Mouse (Mus musculus): ENCODE results near the gene Daam1. TPM values are rescaled to one million over a fixed set of nuclear protein-coding genes. Genes with fewer than 3 reads are reported as not detected.

Daam1 gene
- polyA plus RNA-seq, 1 experiment from 2014 or later = 41.2 TPM

DNA sequence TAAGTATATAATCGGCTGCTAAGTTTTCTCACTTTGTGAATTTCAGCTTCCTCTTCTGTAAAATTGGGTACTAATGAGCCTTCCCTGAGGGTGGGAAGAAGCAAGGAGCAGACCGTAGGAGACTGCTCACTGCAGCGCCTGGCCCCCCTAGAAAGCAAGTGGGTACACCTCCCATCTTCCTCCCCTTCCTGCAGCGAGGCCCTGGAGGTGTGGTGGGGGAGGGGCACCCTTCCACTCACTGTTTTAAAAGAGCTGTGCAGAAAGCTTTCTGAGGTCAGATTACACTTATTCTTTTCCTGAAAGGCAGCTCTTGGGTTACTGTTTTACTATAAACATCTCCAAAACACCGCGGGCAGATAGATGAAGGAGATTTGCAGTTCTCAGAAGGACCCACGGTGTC lies 34.4 kb upstream of the Daam1 start:
- no peaks in the 10 kb centered on the region for H3K27me3 ChIP-seq (ENCODE audit: control insufficient read depth, insufficient read depth, low read length)
- H3K4me1 ChIP-seq (replicated peaks; ENCODE audit: control insufficient read depth, insufficient read depth, low read length) = no peaks in the 10 kb centered on the region
- H3K9ac ChIP-seq = no peak overlapping the region
- no peak overlapping the region for H3K27ac ChIP-seq
- 9% methylated on average over 7 of the region's 7 CpGs for WGBS
- ATAC-seq (ENCODE audit: low FRiP score) (no peak), DNase-seq (ENCODE audit: low spot score) (no peak)
- H3K4me3 ChIP-seq (replicated peaks; ENCODE audit: low read length) = no peak overlapping the region
- no peaks in the 10 kb centered on the region for H3K36me3 ChIP-seq (replicated peaks; ENCODE audit: control insufficient read depth, insufficient read depth)
- H3K9me3 ChIP-seq (ENCODE audit: control insufficient read depth, low read length) = no peaks in the 10 kb centered on the region
- no peak overlapping the region for H3K4me2 ChIP-seq (replicated peaks)

DNA sequence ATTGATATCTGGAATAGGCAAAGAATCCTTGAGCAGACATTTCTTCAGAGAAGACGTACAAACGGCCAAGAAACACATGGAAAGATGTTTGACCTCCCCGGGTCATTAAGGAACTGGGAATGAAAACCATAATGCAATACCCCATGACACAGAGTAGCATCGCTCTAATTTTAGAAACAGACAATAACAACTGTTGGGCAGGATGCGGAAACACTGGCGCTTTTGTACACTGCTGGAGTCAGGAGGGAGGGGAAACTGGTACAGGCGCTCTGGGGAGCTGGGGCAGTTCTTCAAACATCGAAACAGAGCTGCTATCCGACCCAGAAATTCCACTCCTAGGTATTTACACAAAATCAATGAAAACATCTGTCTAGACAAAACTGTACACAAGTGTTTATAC lies 23.6 kb upstream of the Daam1 start:
- H3K4me3 ChIP-seq (replicated peaks; ENCODE audit: low read length) = no peak overlapping the region
- H3K27ac ChIP-seq = no peak overlapping the region
- no peaks in the 10 kb centered on the region for H3K36me3 ChIP-seq (replicated peaks; ENCODE audit: control insufficient read depth, insufficient read depth)
- DNase-seq (ENCODE audit: low spot score) (no peak), ATAC-seq (ENCODE audit: low FRiP score) (no peak)
- H3K27me3 ChIP-seq (ENCODE audit: control insufficient read depth, insufficient read depth, low read length) = no peaks in the 10 kb centered on the region
- 79% methylated on average over 9 of the region's 9 CpGs for WGBS
- H3K4me2 ChIP-seq (replicated peaks) = no peak overlapping the region
- no peaks in the 10 kb centered on the region for H3K9me3 ChIP-seq (ENCODE audit: control insufficient read depth, low read length)
- H3K4me1 ChIP-seq (replicated peaks; ENCODE audit: control insufficient read depth, insufficient read depth, low read length) = no peaks in the 10 kb centered on the region
- no peak overlapping the region for H3K9ac ChIP-seq

DNA sequence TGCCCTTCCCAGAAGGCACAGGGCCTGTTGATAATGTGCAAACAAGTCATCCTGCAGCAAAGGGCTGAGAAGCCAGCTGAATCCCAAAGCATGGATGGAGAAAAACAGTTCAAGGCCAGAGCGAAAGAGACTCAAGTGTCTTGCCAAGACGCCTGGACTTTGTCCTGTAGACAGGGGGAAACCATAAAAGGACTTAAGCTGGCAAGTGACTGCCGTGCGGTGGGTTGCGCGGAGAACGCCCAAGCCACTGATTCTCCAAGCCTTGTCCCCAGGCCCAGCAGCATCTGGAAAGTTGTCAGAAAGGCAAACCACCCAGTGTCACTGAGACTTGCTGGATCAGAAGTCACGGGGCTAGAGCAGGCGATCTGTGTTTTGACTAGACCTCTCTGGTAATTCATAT lies 22.2 kb upstream of the Daam1 start:
- Histone ChIP-seq H3K4me3 (replicated peaks; ENCODE audit: low read length) (no peak overlapping the region), H3K27ac (no peak overlapping the region), H3K36me3 (replicated peaks; ENCODE audit: control insufficient read depth, insufficient read depth) (no peaks in the 10 kb centered on the region), H3K9ac (no peak overlapping the region), H3K27me3 (ENCODE audit: control insufficient read depth, insufficient read depth, low read length) (no peaks in the 10 kb centered on the region), H3K4me1 (replicated peaks; ENCODE audit: control insufficient read depth, insufficient read depth, low read length) (no peaks in the 10 kb centered on the region), H3K9me3 (ENCODE audit: control insufficient read depth, low read length) (no peaks in the 10 kb centered on the region), H3K4me2 (replicated peaks) (no peak overlapping the region)
- ATAC-seq (ENCODE audit: low FRiP score) (no peak), DNase-seq (ENCODE audit: low spot score) (no peak)
- WGBS = 95% methylated on average over 9 of the region's 9 CpGs

DNA sequence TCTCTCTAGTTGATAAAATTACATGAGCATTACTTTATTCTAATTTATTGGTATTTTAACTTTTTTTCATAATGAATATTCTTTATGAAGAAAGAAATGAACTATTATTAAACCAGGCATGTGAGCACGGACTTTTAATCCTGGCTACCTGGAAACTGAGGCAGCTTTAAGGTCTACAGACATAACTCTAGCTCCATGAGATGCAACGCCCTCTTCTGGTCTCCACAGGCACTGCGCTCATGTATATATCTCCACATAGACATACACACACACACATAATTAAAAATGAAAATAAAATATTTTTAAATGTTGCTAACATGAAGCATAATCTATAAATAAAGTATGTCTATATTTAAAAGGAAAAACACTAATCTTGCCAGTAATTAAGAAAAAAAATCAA lies 21.3 kb upstream of the Daam1 start:
- no peaks in the 10 kb centered on the region for H3K36me3 ChIP-seq (replicated peaks; ENCODE audit: control insufficient read depth, insufficient read depth)
- H3K9ac ChIP-seq = no peak overlapping the region
- no peaks in the 10 kb centered on the region for H3K9me3 ChIP-seq (ENCODE audit: control insufficient read depth, low read length)
- no peak overlapping the region for H3K4me2 ChIP-seq (replicated peaks)
- DNase-seq (ENCODE audit: low spot score) (no peak), ATAC-seq (ENCODE audit: low FRiP score) (no peak)
- H3K27me3 ChIP-seq (ENCODE audit: control insufficient read depth, insufficient read depth, low read length) = no peaks in the 10 kb centered on the region
- WGBS = 87% methylated on average over 3 of the region's 3 CpGs
- H3K4me1 ChIP-seq (replicated peaks; ENCODE audit: control insufficient read depth, insufficient read depth, low read length) = no peaks in the 10 kb centered on the region
- H3K4me3 ChIP-seq (replicated peaks; ENCODE audit: low read length) = no peak overlapping the region
- no peak overlapping the region for H3K27ac ChIP-seq

DNA sequence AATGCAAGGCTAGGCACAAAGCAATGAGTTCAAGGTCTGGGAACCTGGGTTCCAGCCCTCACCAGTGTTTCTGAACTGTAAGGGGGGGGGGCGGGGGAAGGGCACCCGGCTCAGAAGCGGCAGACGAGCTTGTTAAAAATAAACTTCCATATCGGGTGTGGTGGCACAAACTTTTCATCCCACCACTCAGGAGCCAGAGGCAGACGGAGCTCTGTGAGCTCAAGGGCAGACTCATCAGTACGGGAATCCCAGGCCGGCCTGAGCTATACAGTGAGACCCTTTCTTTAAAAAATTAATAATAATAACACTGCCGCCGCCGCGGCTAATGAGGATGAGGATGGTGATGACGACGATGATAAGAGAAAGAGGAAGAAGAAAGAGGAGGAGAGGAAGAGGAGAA lies 18.3 kb upstream of the Daam1 start:
- no peaks in the 10 kb centered on the region for H3K36me3 ChIP-seq (replicated peaks; ENCODE audit: control insufficient read depth, insufficient read depth)
- H3K27ac ChIP-seq = no peak overlapping the region
- WGBS = 92% methylated on average over 14 of the region's 14 CpGs

DNA sequence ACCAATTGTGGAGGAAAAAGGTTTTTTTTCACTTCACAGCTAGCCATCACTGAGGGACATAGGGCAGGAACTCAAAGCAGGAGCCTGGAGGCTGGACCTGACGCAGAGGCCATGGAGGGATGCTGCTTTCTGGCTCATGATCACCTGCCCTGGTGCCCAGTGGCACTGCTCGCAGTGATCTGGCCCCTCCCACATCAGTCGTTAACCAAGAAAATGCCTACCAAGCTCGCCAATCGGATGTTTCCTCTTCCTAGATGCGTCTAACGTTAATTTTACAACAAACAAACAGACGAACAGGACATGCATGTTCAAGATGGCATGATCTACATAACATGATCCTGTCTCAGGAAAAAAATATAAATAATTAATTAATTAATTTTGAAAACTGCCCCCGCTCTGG lies 17.6 kb upstream of the Daam1 start:
- ATAC-seq (ENCODE audit: low FRiP score) (no peak), DNase-seq (ENCODE audit: low spot score) (no peak)
- Histone ChIP-seq H3K9me3 (ENCODE audit: control insufficient read depth, low read length) (no peaks in the 10 kb centered on the region), H3K4me1 (replicated peaks; ENCODE audit: control insufficient read depth, insufficient read depth, low read length) (no peaks in the 10 kb centered on the region), H3K36me3 (replicated peaks; ENCODE audit: control insufficient read depth, insufficient read depth) (no peaks in the 10 kb centered on the region), H3K27ac (no peak overlapping the region), H3K27me3 (ENCODE audit: control insufficient read depth, insufficient read depth, low read length) (no peaks in the 10 kb centered on the region), H3K9ac (no peak overlapping the region), H3K4me2 (replicated peaks) (no peak overlapping the region), H3K4me3 (replicated peaks; ENCODE audit: low read length) (no peak overlapping the region)
- WGBS = 86% methylated on average over 9 of the region's 9 CpGs

More for the DNA sequence above, 18.3 kb upstream of the Daam1 start:
- no peak for ATAC-seq (ENCODE audit: low FRiP score)
- Histone ChIP-seq H3K4me3 (replicated peaks; ENCODE audit: low read length) (no peak overlapping the region), H3K9ac (no peak overlapping the region), H3K4me1 (replicated peaks; ENCODE audit: control insufficient read depth, insufficient read depth, low read length) (no peaks in the 10 kb centered on the region), H3K9me3 (ENCODE audit: control insufficient read depth, low read length) (no peaks in the 10 kb centered on the region), H3K4me2 (replicated peaks) (no peak overlapping the region), H3K27me3 (ENCODE audit: control insufficient read depth, insufficient read depth, low read length) (no peaks in the 10 kb centered on the region)
- no peak for DNase-seq (ENCODE audit: low spot score)

DNA sequence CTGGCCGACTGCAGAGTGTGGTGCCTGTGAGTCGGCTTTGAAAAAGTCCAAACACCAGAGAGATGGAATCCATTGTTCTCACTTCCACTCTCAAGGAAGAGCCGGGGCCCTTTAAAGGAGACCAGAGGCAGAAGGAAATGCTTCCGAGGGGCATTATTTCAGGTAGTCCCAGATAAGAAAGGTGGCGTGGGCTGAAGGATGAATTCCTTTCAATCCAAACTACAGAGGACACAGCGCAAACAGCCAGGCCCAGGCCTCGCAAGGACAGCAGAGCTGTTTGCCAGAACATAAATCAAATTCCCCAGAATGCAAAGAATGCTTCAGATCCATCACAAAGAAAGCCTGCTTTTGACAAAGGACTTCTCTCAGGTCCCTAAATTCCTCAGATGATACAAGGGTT lies 17.1 kb upstream of the Daam1 start:
- DNase-seq (ENCODE audit: low spot score) (no peak), ATAC-seq (ENCODE audit: low FRiP score) (no peak)
- Histone ChIP-seq H3K4me3 (replicated peaks; ENCODE audit: low read length) (no peak overlapping the region), H3K27me3 (ENCODE audit: control insufficient read depth, insufficient read depth, low read length) (no peaks in the 10 kb centered on the region), H3K27ac (no peak overlapping the region), H3K9me3 (ENCODE audit: control insufficient read depth, low read length) (no peaks in the 10 kb centered on the region), H3K4me2 (replicated peaks) (no peak overlapping the region), H3K36me3 (replicated peaks; ENCODE audit: control insufficient read depth, insufficient read depth) (no peaks in the 10 kb centered on the region), H3K9ac (no peak overlapping the region), H3K4me1 (replicated peaks; ENCODE audit: control insufficient read depth, insufficient read depth, low read length) (no peaks in the 10 kb centered on the region)
- WGBS = 29% methylated on average over 7 of the region's 7 CpGs

DNA sequence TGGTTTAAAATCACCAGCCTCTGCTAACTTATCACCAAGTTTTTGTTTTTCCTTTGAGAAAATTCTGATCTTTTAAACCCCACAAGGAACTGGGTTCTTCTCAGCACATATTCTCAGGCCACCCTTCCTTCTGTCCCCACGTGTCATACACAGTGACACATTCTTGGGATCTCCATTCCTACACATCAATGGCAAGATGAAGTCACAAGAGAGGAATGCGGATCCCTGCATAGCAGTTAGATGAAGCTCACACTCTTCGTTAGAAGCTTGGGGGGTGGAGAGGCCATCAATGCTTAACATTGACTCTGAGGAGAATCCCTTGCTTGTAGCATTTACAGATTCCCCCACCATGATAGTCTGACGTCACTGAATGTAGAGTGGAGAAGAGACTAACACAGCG lies 10.8 kb upstream of the Daam1 start:
- no peaks in the 10 kb centered on the region for H3K4me1 ChIP-seq (replicated peaks; ENCODE audit: control insufficient read depth, insufficient read depth, low read length)
- no peaks in the 10 kb centered on the region for H3K36me3 ChIP-seq (replicated peaks; ENCODE audit: control insufficient read depth, insufficient read depth)
- no peak overlapping the region for H3K27ac ChIP-seq
- no peaks in the 10 kb centered on the region for H3K27me3 ChIP-seq (ENCODE audit: control insufficient read depth, insufficient read depth, low read length)
- 83% methylated on average over 5 of the region's 5 CpGs for WGBS
- DNase-seq (ENCODE audit: low spot score) = no peak
- ATAC-seq (ENCODE audit: low FRiP score) = no peak
- no peak overlapping the region for H3K4me3 ChIP-seq (replicated peaks; ENCODE audit: low read length)
- H3K9ac ChIP-seq = no peak overlapping the region
- no peaks in the 10 kb centered on the region for H3K9me3 ChIP-seq (ENCODE audit: control insufficient read depth, low read length)
- H3K4me2 ChIP-seq (replicated peaks) = no peak overlapping the region

DNA sequence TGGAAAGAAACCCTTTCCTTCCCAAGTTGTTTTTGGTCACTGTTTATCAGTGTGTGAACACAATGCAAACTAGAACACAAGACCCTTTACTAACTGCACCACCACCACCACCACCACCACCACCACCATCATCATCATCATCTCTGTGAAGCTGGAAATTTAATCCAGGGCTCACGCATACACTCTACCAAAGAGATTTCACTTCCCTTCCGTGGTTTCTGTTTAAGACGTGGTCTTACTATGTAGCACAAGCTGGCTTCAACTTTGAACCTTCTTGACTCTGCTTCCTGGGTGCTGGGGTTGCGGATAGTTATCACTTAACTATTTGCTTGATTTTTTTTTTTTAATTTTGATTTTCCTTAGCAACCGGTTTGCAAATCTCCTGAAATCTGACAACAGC lies 9.6 kb upstream of the Daam1 start:
- WGBS = 94% methylated on average over 5 of the region's 5 CpGs
- H3K27me3 ChIP-seq (ENCODE audit: control insufficient read depth, insufficient read depth, low read length) = no peaks in the 10 kb centered on the region
- H3K4me3 ChIP-seq (replicated peaks; ENCODE audit: low read length) = no peak overlapping the region
- DNase-seq (ENCODE audit: low spot score) (no peak), ATAC-seq (ENCODE audit: low FRiP score) (no peak)
- no peak overlapping the region for H3K9ac ChIP-seq
- no peaks in the 10 kb centered on the region for H3K9me3 ChIP-seq (ENCODE audit: control insufficient read depth, low read length)
- no peaks in the 10 kb centered on the region for H3K36me3 ChIP-seq (replicated peaks; ENCODE audit: control insufficient read depth, insufficient read depth)
- no peak overlapping the region for H3K4me2 ChIP-seq (replicated peaks)
- H3K27ac ChIP-seq = no peak overlapping the region
- no peaks in the 10 kb centered on the region for H3K4me1 ChIP-seq (replicated peaks; ENCODE audit: control insufficient read depth, insufficient read depth, low read length)

DNA sequence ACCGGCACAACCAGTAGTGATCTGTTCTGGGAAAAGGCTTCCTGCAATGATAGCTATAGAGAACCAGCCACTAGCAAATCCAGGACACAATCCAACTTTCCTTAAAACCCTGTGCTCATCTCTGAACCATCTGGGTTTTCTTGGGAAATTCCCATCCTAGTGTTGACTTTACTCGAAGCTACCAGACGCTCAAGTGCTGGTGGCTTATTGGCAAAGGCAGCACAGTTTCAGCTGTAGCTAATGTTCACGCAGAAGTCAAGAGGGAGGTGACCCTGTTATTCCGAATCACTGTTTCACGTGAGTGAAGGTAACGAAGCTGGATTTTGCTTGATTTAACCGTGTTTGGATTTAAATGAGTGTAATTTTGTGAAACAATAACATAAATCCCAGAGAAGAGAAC lies 9.1 kb upstream of the Daam1 start:
- WGBS = 88% methylated on average over 8 of the region's 8 CpGs
- H3K36me3 ChIP-seq (replicated peaks; ENCODE audit: control insufficient read depth, insufficient read depth) = no peaks in the 10 kb centered on the region
- no peaks in the 10 kb centered on the region for H3K27me3 ChIP-seq (ENCODE audit: control insufficient read depth, insufficient read depth, low read length)
- DNase-seq (ENCODE audit: low spot score) (no peak), ATAC-seq (ENCODE audit: low FRiP score) (no peak)
- H3K9me3 ChIP-seq (ENCODE audit: control insufficient read depth, low read length) = no peaks in the 10 kb centered on the region
- H3K4me3 ChIP-seq (replicated peaks; ENCODE audit: low read length) = no peak overlapping the region
- H3K27ac ChIP-seq = no peak overlapping the region
- H3K4me2 ChIP-seq (replicated peaks) = no peak overlapping the region
- H3K9ac ChIP-seq = no peak overlapping the region
- no peaks in the 10 kb centered on the region for H3K4me1 ChIP-seq (replicated peaks; ENCODE audit: control insufficient read depth, insufficient read depth, low read length)

Data from hindbrain, embryonic 14.5 days (tissue).